Mouse (Mus musculus) adipose tissue, adult 10 weeks (tissue): ENCODE results near the gene Dlg2. TPM values are rescaled to one million over a fixed set of nuclear protein-coding genes. Genes with fewer than 3 reads are reported as not detected.

Source experiments
- polyA plus RNA-seq: library from polyadenylated mRNA; stranded (reverse); fragments of 350-450 nt; fragmentation: Illumina TruSeq; extraction: RNeasy Lipid Tissue Mini Kit (QIAGEN cat#74804); gene quantifications from one replicate; pipeline ENCODE4 v1.2.3, GENCODE M21; 2014; ENCODE audit warnings: low read depth, low replicate concordance

Dlg2 gene
- 4.0 TPM for polyA plus RNA-seq

GRCm38 (mm10) chr7:90476313-90477245, at the start of gene Dlg2:
Gene Dlg2, plus strand, starts transcription at chr7:90476672.

GRCm38 (mm10) chr7:90442518-90443080, 33.9 kb upstream of the Dlg2 start, which contains the start of gene Crebzf:
Gene Crebzf, plus strand, starts transcription at chr7:90442729.

GRCm38 (mm10) chr7:90456845-90457468, 19.5 kb upstream of the Dlg2 start, which contains the start of gene Tmem126a:
Gene Tmem126a, minus strand, starts transcription at chr7:90457229.

GRCm38 (mm10) chr7:90475793-90476312, 619 bp upstream of the Dlg2 start, which contains the start of gene Tmem126b:
Gene Tmem126b, minus strand, starts transcription at chr7:90476001.

Other genes with a start within 250 kb of the Dlg2 start
- gene Ccdc83, start 210.9 kb upstream of the Dlg2 start, polyA plus RNA-seq, result 2.9 TPM
- gene Sytl2, start 174.4 kb upstream of the Dlg2 start, polyA plus RNA-seq, result 7.8 TPM
- 4.1 TPM for gene Ccdc89, start 50.1 kb upstream of the Dlg2 start, polyA plus RNA-seq
- 59.1 TPM for gene Crebzf, start 33.9 kb upstream of the Dlg2 start, polyA plus RNA-seq
- 55.7 TPM for gene Tmem126a, start 19.4 kb upstream of the Dlg2 start, polyA plus RNA-seq
- 21.0 TPM for gene Tmem126b, start 671 bp upstream of the Dlg2 start, polyA plus RNA-seq